Mouse (Mus musculus): ENCODE measurements around the gene Mrc2.
A peak's percentile ranks its signal among the peaks of the same experiment; 100 is the strongest.

Mrc2 gene

DNA sequence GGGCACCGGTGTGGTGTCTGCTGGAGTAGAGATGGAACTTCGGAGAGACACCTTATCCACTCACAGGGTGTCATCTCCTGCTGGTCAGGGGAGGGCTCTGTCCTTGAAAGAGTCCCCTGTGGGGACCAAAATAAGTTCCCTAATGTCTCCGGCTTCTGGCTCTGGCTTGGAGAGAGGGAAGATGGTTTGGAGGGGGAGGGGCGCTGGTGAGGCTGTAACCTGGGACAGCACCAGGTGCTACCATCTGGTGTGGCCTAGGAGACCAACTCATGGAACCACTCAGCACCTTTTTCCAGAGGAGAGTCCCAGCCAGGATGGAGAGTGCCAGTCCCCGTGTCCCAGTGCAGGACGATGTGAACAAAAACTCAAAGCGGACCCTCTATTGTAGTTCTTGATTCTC is 58.2 kb downstream of the Mrc2 start:
- DNase-seq (ENCODE audit: low read depth), result no peak

DNA sequence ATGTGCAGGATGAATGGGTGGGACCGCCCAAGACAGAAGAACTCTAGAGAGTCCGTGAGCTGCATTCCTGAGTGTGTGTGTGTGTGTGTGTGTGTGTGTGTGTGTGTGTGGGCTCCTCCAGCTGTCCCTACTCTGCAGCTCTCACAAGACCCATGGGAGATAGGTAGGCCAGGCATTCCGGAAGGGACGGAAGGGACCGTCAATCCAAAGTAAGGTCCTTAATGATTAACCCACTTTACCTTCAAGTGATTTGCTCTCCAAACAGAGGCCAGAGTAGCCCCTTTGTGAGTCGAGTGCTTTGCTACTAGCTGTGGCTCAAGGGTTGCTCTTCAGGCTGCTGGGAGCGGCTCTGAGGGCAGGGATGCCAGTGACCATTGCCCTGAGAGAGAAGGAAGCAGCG is 59.7 kb downstream of the Mrc2 start:
- no peak for DNase-seq (ENCODE audit: low read depth)

DNA sequence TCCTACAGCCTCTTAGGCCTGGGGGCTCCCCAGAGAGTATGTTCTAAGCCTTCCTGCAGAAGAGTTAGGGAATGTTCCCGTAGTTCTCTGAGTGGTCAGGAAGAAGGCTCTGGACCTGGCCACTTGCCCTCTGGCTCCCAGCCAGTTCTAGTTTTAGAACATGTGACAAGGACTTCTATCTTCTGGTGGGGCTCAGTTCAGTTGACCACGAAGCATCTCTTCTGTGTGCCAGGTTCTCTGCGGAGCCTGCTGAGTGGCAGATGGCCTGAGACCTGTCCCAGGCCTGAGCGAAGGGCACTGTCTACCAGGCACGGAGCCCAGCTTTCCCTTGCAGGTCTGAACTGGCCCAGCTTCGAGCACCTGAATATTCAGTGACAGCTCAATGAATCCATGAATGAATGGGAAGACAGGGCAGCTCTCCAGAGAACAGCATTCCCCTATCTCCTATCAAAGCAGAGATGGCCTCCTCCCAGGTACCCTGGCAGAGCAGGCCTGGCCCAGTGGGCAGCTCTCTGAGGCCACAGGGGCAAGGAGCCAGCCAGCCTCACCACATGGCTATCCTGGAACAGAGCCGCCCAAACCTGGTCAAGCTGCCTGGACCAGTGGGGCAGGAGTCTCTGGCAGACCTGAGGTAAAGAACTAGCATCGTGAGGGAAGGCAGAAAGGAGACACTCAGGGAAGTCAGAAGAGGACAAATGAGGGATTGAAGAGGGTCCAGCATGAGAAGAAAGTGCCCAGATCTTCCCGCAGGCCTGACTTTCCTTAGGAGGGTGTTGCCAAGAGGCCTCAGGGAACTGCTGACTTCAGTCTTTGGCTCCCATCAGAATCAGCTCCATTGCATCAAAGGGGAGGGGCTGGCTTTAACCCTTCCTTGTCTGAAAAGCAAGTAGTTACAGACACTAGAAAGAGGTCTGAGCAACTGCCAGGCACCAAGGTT is 60.8 kb downstream of the Mrc2 start:
- peak; percentile 44 for DNase-seq (ENCODE audit: low read depth)

DNA sequence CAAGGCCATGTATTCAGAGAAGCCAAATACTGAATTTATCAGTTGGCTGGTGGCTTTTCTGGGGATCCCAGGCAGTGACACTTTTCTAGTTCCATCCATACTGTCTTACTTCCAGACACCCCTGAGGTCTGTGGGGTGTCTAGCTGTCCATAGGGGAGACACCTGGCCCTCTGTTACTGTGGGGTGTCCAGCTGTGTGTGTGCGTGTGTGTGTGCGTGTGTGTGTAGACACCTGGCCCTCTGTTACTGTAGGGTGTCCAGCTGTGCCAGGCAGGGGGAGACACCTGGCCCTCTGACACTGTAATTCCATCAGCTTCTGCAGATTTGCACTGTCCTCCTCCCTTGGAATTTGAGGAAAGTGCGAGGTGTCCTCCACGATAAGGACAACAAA is 61.4 kb downstream of the Mrc2 start:
- DNase-seq (ENCODE audit: low read depth), result no peak

DNA sequence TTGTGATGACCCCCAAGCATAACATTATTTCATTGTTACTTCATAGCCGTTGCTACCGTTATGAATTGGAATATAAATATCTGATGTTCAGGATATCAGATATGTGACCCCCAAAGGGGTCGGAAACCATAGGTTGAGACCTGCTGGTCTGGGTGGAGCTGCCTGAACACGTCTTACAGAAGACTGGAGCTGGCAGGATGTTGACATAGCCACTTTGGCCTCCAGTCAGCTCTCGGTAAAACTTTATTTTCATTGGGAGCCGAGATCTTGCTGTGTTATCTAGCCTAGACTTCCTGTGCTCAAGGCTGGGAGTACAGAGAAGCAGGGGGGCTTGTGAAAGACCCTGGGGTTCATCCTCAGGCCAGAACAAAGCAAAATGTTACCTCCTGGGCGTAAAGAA is 63.9 kb downstream of the Mrc2 start:
- no peak for DNase-seq (ENCODE audit: low read depth)

DNA sequence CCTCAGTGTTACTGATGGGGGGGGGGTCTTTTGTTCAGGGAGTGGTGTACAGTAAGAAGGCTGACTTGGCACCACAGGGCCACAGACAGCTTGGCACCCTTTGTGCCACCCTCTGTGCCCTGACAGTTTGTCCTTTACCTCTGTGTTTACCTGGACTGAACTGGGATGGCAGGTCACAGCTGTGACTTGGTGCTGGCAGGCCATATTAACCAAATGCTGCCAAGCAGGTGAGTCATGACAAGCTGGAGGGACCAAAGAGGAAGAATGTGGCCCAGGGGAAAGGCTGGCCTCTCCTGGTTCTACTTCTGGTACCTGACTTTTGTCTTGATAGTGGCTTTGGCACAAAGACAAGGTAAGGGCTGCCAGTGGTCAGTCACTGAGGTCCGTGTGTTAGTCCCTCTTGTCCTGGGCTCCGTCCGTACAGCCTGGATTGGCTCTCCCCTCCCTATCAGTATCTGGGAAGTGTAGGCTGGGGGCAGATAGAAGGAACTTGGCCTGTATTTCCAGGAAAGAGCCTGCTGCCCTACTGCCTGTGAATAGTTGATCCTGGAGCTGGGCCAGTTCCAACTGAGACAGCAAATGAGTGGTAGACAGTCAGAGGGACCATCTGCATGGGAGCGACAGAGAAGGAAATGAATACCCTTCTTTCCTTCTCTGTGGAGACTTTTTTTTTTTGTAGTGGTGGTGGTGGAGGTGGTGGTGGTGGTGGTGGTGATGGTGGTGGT is 69.8 kb downstream of the Mrc2 start:
- DNase-seq (ENCODE audit: low read depth), result no peak

DNA sequence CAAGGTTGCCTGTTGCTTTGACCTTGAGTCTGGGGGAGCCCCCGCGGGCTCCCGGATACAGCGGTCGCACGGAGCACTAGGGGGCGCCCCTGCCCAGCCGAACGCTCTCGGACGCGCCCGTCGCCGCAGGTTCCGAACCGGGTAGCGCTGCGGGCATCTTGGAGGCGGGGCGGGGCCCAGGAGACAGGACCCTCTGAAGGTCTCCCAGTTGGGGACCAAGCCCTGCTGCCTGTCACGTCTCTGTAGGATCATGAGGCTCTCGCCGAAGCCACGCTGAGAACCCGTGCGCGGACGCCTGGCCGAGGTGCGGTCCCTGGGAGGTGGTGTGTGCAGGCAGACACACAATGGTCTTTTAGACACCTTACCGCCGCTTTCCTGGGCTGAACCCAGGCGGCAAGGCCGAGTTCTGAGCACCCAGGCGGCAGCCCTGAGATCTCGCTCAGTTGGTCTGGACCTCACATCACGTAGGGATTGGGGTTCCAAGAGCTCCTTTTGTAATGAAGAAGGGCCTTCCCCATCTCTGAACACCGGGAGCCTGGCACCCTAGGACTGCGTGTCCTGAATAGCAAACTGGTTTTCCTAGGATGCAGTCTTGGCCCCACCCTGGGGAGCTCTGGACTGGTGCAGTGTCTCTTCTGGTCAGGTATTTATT is 70.6 kb downstream of the Mrc2 start:
- no peak for DNase-seq (ENCODE audit: low read depth)

DNA sequence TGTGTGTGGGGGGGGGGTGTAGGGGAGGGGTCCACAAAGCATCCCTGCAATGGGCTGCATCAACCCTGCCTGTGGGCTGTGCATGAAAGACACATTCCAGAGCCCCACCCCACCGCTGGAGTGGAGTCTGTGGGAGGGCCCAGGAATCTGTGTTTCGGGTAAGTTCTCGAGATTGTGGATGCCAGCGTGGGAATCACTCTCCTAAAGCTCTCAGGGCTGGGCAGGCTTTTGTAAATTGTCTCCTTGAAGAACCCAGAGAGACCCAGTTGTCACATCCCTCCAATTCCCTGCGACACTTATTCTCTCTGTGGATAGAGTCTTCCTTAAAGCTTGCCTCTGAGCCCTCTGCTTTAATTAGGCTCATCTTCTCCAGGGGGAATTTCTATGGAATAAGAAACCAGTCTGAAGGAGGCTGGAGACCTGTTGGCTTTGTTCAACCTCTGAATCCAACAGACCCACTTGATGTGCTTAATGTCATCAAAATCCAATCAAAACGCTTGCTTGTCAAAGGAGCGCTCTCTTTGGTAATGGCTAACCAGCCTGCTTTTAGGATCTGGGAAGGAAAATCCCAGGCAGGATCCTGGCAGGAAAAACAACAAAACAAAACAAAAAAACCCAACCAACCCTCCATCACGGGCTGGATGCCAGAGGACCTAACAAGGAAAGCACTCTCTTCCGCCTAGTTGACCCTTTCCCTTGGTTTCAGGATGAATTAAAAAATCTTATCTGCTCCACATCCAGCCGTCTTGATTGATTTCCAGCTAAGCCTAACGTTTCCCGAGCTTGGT is 71.3 kb downstream of the Mrc2 start:
- no peak for DNase-seq (ENCODE audit: low read depth)

DNA sequence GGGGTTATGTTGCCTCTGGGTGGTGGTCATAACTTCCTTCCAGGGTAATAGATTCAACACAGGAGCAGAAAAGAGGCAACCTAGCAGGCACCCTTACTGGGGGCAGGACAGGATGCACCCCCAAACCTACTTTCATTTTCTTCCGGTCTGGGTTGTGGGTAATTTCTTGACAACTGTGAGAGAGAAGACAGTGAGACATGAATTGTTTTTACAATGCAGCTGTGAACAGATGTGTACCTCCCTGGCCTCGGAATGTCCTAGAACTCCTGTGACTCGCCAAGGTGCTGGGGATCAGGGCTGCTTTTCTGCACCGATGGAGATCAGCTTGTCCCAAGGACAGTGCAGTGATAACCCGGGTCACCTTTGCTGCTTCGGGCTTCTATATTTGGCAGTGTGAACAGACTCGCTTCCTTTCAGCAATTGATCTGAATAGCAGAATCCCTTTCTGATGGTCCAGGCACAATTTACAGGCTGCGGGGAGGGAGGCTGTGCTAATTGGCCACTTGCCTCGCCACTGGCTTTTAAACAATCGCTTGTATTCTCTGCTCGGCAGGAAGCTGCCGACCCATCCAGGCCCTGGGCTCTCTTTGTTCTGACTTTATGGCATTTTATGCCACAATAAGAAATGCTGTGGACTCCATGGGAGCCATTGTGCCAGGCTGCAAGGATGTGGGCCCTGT is 72.1 kb downstream of the Mrc2 start:
- DNase-seq (ENCODE audit: low read depth), result no peak

DNA sequence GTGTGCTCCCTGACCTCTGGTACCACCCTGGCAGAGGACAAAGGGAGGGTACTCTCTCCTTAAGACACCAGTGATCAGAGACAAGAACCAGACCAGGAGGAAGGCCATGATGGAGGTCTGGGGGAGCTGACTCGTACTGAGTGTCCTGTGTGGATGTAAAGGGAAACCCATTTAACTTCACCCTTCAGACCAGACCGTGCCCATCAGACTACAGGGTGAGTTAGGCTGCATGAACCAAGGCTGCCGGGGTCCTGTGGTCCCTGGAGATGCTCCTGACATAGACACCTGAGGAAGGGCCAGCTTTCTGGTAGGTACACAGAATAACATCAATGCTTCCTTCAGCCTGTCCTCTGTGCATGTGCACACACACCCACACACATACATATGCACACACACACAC is 73.2 kb downstream of the Mrc2 start:
- no peak for DNase-seq (ENCODE audit: low read depth)

DNA sequence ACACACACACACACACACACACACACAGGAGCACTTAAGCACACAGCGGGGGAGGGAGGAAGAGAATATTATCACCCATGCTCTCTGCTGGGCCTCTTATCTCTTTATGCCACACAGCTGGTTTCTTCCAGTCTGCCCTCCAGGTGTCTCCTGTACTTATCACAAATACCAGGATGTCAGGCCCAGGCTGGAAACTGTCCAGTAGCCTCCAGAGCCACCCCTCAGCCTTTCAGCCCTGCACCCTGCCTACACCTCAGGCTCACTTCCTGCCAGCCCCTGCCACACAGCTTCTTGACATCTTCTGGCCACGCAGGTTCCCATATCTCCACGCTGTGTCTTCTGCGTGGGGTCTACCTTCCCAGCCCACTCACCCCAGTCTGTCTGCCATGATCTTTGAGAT is 73.6 kb downstream of the Mrc2 start:
- DNase-seq (ENCODE audit: low read depth), result no peak

DNA sequence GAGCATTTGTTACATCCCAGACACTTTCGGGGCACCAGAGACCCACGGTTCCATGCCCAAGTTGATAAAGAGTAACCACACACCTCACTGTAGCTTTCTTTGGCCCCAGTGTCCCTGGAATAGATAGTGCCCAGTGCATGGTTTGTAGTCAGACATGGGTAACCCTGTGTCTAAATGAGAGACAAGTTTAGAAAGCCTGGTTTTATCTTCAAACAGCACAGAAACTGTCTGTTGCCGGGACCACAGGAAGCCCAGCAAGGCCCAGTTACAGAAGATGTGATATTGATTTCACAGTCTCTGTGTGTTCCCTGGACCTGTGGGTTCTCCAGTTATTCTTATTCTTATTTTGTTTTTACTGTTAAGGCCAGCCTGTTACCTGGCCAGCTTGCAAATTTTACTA is 74.7 kb downstream of the Mrc2 start:
- DNase-seq (ENCODE audit: low read depth), result no peak

DNA sequence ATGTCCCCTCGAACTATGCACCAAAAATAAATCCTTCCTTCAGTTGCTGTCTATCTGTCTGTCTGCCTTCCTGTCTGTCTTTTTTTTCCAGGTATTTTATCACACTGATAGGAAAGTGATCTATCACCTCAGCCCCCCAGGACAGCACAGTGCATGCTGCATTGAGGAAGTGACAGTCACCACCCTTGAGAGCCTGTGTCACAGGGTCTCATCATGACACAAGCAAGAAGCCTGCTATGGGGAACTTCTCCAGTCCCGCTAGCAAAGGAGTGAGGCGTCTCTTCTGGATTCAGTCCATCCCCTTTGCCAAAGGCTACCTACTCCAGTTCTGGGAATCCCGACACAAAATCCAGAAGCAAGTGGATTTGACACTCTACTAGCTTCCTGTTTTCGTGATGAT is 76.4 kb downstream of the Mrc2 start:
- no peak for DNase-seq (ENCODE audit: low read depth)

DNA sequence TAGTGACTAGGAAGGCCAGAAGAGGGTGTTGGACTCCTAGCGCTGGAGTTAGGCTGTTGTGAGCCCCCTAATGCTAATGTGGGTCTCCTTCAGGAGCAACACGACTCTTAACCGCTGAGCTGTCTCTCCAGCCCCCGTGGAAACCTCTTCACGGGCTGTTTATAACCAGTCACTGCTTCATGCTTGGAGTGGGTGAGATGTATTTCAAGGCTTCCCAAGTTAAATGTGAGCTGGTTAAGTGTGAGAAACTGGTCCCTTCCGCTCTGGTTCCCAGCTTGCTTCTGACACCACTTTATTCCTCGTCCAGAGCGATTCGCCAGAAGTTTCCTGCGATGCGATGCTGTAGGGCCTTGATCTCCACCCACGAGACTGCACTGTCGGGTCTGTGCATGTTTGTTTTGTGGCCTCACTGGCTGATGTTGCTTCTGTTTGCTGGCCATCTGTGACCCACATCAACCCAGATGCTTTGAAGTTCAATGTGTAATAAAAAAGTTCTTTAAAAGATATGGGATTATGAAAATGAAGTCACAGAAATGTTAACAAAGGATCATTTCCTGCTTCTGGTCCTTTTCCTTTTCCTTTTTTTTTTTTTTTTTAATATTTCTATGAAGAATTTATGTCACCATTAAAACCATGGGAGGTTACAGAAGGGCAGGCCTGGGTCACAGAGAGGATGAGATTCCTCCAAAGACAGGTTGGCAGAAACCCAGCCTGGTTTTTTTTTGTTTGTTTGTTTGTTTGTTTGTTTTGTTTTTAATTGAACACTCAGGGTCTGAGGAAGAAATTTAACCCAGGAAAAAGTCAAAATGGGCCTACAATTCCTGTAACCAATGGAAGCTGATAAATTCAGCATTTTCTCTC is 77.3 kb downstream of the Mrc2 start:
- no peak for DNase-seq (ENCODE audit: low read depth)

DNA sequence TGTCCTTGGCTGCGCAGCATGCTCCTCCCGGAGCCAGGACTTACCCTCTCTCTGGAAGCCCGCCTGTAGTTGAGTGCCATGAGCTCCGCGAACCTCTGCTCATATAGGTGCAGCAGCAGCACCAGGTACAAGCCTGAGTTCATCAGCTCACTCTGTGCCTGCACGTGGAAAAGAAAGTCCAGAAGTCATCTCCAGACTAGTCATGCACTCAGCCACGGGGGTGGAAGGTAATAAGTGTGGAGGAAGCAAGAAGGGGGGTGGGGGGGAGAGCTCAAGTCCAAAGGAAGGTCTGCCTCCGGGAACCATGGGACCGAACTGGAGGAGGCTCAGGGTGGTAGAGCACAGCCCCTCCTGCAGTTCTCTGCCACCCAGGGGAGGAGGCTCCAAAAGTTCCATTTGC is 79.4 kb downstream of the Mrc2 start:
- no peak for DNase-seq (ENCODE audit: low read depth)

DNA sequence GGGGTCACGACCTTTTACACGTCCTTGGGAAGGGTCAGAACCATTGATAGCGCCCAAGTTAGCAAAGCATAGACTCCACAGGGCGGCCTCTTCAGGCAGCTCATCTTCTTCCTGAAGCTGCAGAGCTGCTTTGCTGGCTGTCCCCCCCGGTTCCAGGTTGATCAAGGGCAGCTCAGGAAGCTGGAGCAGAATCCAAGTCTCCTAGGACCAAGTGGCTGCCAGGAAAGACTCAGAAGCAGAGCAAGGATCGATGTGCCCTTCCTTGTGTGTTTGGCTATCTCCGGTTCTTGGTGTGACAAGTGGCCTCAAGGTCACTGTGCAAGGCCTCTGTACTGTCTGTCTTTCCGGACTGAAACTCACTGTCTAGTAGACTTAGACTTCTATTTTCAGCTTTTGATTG is 81.4 kb downstream of the Mrc2 start:
- DNase-seq (ENCODE audit: low read depth), result no peak

DNA sequence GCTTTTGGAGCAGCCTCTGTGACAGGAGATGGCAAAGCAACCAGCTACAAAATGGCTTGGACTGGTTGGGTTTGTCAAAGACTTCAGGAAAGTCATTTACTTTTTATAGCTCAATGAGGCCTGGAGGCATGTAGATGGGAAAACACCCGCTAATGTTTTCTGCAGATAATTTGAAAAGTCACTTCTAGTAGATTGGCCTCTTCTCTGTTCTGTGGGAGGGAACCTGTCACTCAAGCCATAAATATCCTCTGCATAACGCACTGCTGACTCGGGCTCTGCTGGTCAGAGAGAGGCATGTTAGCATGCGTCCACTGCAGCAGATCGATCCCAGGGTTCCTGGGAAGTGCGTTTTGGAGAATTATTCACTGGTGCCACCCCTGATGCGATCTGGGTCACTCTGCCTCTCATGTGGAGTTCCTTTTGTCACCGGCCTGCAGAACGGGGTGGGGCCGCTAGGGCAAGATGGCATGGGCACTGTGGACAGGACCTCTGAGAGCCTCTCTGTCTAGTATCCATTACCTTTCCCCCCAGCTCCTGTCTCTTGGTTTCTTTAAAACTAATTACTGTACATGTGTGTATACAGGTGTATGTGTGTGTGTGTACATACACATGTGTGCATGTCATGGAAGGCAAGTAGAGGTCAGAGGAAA is 82.2 kb downstream of the Mrc2 start:
- no peak for DNase-seq (ENCODE audit: low read depth)

DNA sequence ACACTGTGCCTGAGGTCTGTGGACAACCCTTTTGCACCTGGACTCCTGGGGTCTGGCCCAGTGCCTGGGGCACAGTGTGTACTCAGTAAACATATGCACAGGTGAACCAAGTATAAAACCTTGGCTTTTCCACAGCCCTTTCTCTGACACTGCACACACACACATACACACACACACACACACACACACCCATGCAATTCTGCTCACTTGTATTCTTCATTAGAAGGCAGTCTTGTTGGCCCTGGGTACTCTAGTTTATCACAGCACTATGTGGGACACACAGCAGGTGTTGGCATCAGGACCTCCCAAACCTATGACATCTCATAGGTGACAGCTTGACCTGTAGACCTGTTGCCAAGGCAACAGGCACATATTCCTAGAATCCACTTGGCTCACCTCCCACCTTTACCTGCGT is 83.4 kb downstream of the Mrc2 start:
- DNase-seq (ENCODE audit: low read depth), result no peak

DNA sequence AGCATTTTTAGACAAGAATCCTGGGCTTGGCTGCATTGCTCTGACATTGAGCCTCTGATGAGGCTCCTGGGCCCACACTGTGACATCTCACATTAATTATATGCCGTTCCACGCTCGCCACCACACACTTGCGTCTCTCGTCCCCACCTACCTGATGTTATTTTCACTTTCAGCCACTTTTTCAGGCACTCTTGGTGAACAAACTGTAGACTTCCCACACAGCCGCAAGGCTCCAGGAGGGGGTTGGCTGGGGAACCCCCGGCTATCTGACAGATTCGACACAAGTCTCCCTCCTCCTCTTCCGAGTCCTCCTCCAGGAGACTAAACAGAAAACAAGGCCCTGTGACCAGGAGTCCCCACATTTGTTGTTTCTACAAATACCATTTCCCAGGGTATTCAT is 92.8 kb downstream of the Mrc2 start:
- no peak for DNase-seq (ENCODE audit: low read depth)

DNA sequence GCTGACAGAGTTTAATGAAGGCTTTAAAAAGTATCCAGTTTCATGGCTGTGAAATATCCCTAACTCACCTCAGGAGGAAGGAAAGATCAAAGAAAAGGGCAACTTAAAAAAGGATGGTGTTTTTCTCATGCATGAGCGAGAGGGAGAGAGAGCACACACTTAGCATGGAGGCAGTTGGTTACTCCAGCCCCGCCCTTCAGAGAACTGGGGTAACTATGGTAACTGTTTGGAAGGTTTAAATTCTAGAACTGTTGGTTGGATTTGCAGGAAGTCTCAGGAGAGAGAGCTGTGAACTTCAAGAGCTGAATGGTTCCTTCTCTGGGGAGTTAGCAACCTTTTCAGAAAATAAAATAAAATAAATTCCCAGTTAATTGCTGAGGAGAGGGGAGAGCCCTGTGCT is 96.2 kb downstream of the Mrc2 start:
- no peak for DNase-seq (ENCODE audit: low read depth)

All from fibroblast of lung, adult 2 months (primary cell).